Mouse (Mus musculus): ENCODE results near the gene Aktip. TPM values are rescaled to one million over a fixed set of nuclear protein-coding genes. Genes with fewer than 3 reads are reported as not detected.

Aktip gene
- 48.5 and 51.8 TPM in 2 replicates for polyA plus RNA-seq (2015; fragmentation: Nextera tagmentation; extraction: Ambion mirVana)

DNA sequence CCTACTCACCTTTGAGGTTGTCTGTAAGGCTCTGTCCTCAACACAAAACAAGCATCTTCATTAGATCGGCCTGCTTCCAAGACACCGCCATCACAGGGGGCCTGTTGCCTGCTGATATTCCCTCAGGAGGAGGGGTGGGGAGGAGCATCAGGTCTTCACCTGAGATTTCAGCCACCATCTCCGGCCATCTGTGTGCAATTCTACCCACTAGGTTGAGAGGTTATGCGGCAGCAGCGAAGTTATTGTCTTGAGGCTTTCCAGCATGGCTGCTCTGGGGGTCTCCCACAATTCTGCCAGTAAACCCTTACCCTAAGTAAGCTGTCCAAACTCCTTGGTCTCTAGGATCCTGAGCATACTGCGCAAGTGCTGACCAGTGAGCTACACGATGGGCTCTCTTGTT, at the start of gene Aktip:
Aktip (minus strand) TSS at position 101 of the 400 bp plus-strand sequence.
- H3K4me2 ChIP-seq: no peak within 1 kb of the TSS
- H3K27me3 ChIP-seq (replicated peaks): no peaks in the 10 kb centered on the region
- no peaks in the 10 kb centered on the region for H3K9me3 ChIP-seq
- ATAC-seq (ENCODE audit: insufficient read depth, low FRiP score, low read depth): no peak
- H3K27ac ChIP-seq: no peak within 1 kb of the TSS
- H3K36me3 ChIP-seq: no peaks in the 10 kb centered on the region
- no peak within 1 kb of the TSS for H3K4me3 ChIP-seq (replicated peaks)
- WGBS: 87% methylated on average over 7 of the region's 7 CpGs
- no peaks in the 10 kb centered on the region for H3K4me1 ChIP-seq
- H3K9ac ChIP-seq: no peak within 1 kb of the TSS

DNA sequence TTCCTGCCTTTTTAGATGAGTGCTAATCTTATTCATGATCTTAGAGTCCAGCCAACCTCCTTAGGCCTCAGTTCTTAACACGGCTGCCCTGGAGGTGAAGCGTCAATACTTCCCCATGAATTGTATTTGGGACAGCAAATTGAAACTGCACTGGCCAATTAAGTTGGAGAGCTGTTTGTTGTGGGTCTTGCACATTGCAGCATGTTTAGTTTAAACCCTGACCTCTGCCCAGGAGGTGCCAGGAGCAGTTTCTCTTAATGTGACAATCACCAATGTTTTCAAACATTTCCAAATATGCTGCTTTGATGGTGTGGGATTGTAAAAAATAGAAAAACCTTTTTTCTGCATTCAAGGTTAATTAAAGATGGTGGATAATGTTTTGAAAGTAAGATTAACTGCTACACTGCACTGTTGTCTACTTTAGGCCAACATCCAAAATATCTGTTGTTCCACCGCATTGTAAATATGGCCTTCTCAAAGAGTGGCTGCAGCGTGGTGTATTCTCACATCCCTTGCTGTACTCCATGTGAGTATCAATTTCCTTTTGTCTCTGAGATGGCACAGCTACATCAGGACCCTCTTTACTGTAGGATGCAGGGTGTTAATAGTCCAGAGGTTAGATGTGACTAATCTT, 46.2 kb upstream of the Aktip start:
- Histone ChIP-seq H3K4me2 (no peak overlapping the region), H3K27me3 (replicated peaks) (no peaks in the 10 kb centered on the region), H3K9me3 (no peaks in the 10 kb centered on the region), H3K9ac (no peak overlapping the region), H3K36me3 (no peaks in the 10 kb centered on the region), H3K27ac (no peak overlapping the region), H3K4me1 (no peaks in the 10 kb centered on the region), H3K4me3 (replicated peaks) (no peak overlapping the region)
- no peak for ATAC-seq (ENCODE audit: insufficient read depth, low FRiP score, low read depth)
- 78% methylated on average over 4 of the region's 4 CpGs for WGBS

DNA sequence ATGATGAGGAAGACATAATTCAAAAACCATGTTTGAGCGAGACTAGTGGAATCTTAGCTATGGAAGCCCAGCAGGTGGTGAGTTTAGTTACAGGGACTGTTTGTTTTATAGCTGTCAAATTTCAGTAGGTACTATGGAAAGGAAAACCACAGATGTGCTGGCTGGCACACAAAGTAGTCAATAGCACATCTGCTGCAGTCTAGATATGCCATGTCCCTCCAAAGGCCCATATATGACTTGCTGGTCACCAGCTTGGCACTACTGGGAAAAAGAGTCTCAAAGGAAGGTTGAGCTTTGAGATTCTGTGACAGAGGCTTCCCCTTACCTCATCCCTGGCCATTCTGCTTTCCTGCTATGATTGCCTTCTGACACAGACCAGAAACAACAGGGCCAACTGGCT, 42.9 kb upstream of the Aktip start:
- Histone ChIP-seq H3K9me3 (no peaks in the 10 kb centered on the region), H3K36me3 (no peaks in the 10 kb centered on the region), H3K9ac (no peak overlapping the region), H3K4me1 (no peaks in the 10 kb centered on the region), H3K27ac (no peak overlapping the region), H3K4me3 (replicated peaks) (no peak overlapping the region), H3K4me2 (no peak overlapping the region), H3K27me3 (replicated peaks) (no peaks in the 10 kb centered on the region)
- 72% methylated on average over 1 of the region's 1 CpGs for WGBS
- ATAC-seq (ENCODE audit: insufficient read depth, low FRiP score, low read depth): no peak

DNA sequence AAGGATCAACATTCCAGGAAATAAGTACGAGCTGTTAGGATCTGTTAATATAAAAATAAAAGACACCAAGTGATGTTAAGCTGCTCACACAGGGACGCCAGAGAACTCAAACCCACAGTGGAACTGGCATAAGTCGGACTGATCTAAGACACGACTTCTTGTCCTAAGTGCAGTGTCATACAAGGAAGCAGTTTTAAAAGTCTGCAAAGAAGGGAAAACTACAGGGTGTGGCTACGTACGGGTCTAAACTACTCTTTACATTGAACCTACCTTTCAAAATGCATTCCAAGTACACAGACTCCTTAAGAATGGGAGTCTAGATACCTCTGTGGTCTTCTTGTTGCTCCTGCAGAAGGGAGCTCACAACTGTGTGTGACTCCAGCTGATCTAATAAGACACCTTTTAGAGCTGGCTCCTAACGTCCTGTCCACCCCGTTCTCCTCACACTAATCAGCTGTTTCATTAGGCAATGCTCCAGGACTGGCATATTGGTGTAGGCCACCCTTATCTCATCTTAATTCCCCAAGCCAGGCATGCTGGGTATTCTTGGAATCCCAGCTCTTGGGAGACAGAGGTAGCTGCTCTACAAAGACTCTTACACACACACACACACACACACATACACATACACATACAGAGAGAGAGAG, 42.2 kb upstream of the Aktip start:
- H3K4me3 ChIP-seq (replicated peaks): no peak overlapping the region
- no peak overlapping the region for H3K9ac ChIP-seq
- H3K9me3 ChIP-seq: no peaks in the 10 kb centered on the region
- no peak overlapping the region for H3K27ac ChIP-seq
- ATAC-seq (ENCODE audit: insufficient read depth, low FRiP score, low read depth): no peak
- H3K36me3 ChIP-seq: no peaks in the 10 kb centered on the region
- 63% methylated on average over 8 of the region's 8 CpGs for WGBS
- H3K27me3 ChIP-seq (replicated peaks): no peaks in the 10 kb centered on the region
- no peaks in the 10 kb centered on the region for H3K4me1 ChIP-seq
- H3K4me2 ChIP-seq: no peak overlapping the region

DNA sequence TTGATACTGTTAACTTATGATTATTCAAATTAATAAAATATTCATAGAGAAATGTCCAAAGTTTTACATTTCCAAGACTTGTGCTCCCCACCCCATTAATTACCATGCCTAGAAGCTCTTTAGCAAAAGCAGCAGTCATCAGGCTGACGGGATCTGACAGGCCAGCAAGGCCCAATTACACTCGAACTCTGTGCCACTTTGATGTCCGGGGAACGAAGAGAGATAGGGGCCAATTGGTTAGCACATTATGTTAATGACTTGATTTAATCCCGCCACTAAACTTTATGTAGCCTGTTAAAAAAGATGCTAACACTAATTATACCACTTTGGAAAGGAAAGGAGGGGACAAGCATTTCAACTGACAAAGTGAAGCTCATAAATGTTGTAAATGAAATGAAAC, 41.6 kb upstream of the Aktip start:
- Histone ChIP-seq H3K9ac (no peak overlapping the region), H3K4me2 (no peak overlapping the region), H3K4me3 (replicated peaks) (no peak overlapping the region), H3K27ac (no peak overlapping the region), H3K4me1 (no peaks in the 10 kb centered on the region), H3K36me3 (no peaks in the 10 kb centered on the region), H3K27me3 (replicated peaks) (no peaks in the 10 kb centered on the region), H3K9me3 (no peaks in the 10 kb centered on the region)
- WGBS: 75% methylated on average over 5 of the region's 5 CpGs
- ATAC-seq (ENCODE audit: insufficient read depth, low FRiP score, low read depth): no peak

DNA sequence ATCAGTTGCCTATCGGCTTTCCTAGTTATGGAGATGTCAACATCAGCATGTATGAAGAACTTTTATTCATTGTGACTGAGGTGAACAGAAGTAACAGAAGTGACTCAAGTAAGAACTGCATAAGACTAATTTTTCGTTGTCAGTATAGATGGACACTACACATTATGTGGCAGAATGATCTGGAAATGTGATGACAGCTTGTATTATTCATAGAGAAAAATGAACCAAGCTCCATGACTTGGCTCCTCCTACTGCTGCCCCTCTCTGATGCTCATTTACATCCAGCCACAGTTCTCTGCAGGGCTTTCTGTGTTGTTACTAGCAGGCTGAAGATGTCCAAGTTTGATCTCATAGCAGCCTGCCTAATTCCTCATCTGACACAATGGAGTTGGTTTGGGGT, 37.4 kb upstream of the Aktip start:
- H3K4me1 ChIP-seq: no peaks in the 10 kb centered on the region
- 76% methylated on average over 2 of the region's 2 CpGs for WGBS
- H3K4me3 ChIP-seq (replicated peaks): no peak overlapping the region
- H3K27ac ChIP-seq: no peak overlapping the region
- no peaks in the 10 kb centered on the region for H3K27me3 ChIP-seq (replicated peaks)
- H3K36me3 ChIP-seq: no peaks in the 10 kb centered on the region
- no peaks in the 10 kb centered on the region for H3K9me3 ChIP-seq
- no peak overlapping the region for H3K4me2 ChIP-seq
- no peak overlapping the region for H3K9ac ChIP-seq
- ATAC-seq (ENCODE audit: insufficient read depth, low FRiP score, low read depth): no peak

DNA sequence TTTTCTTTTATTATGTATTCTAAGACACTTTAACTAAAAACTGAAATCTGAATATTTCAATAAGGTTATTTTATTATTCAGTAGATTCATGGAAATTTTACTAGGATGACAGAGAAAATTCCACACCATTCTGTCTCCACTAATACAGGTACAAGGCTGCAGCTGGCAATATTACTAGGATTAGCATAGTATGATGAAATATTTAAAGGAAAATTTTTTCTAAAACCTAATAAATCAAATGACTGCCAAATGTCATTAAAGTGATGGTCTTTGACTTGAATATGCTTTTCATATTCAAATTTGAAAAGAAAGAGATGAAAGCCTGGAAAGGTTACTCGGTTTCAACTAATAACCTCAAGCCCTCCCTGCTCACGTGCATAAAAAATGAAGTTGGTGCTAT, 34.3 kb upstream of the Aktip start:
- H3K9ac ChIP-seq: no peak overlapping the region
- H3K36me3 ChIP-seq: no peaks in the 10 kb centered on the region
- H3K27me3 ChIP-seq (replicated peaks): no peaks in the 10 kb centered on the region
- H3K4me2 ChIP-seq: no peak overlapping the region
- no peaks in the 10 kb centered on the region for H3K9me3 ChIP-seq
- no peak for ATAC-seq (ENCODE audit: insufficient read depth, low FRiP score, low read depth)
- WGBS: 90% methylated on average over 2 of the region's 2 CpGs
- H3K4me1 ChIP-seq: no peaks in the 10 kb centered on the region
- H3K27ac ChIP-seq: no peak overlapping the region
- H3K4me3 ChIP-seq (replicated peaks): no peak overlapping the region

DNA sequence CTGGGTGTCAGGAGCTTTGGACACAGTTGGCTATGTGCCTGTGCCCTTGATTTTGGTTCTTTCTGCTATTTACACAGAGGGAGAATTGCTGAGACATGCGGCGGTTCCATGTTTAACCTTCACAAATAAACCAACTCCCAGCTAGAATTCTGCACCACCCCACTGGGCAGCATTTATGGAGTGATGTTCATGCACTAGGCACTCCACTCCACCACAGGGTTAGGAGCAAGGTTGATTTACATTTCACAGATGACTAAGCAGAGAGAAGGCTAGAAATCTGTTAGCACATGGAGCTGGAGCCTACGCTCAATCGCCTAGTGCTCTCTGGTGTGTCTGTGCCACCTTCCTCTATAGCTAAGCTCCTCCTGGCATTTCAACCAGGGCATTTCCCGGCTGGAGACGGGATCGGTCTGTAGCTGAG, 27.7 kb upstream of the Aktip start:
- Histone ChIP-seq H3K4me1 (no peaks in the 10 kb centered on the region), H3K27ac (no peak overlapping the region), H3K36me3 (no peaks in the 10 kb centered on the region), H3K9me3 (no peaks in the 10 kb centered on the region), H3K4me3 (replicated peaks) (no peak overlapping the region), H3K27me3 (replicated peaks) (no peaks in the 10 kb centered on the region), H3K4me2 (no peak overlapping the region), H3K9ac (no peak overlapping the region)
- WGBS: 75% methylated on average over 7 of the region's 7 CpGs
- ATAC-seq (ENCODE audit: insufficient read depth, low FRiP score, low read depth): no peak

DNA sequence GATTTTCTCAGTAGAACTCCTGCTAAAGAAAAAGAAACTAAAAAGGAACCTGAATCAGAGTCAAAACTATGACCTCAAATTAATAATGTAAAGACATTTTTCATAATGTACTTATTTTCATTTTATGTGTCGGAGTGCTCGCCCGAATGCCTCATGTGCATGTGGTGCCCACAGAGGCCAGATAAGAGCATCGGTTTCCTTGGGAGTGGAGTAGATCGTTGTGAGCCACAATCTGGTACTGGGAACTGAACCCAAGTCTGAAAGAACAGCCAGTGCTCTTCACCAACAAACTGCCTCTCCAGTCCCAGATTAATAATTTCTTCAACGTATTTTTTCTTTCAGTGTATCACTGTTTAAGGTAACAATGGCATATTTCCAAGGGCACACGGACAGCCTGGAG, 24.5 kb upstream of the Aktip start:
- Histone ChIP-seq H3K9ac (no peak overlapping the region), H3K4me3 (replicated peaks) (no peak overlapping the region), H3K27me3 (replicated peaks) (no peaks in the 10 kb centered on the region), H3K4me1 (no peaks in the 10 kb centered on the region), H3K4me2 (no peak overlapping the region), H3K27ac (no peak overlapping the region), H3K36me3 (0 out of 2 replicates have a peak, but pooled peaks cover 4% of the 10 kb centered on the region), H3K9me3 (no peaks in the 10 kb centered on the region)
- ATAC-seq (ENCODE audit: insufficient read depth, low FRiP score, low read depth): no peak
- WGBS: 83% methylated on average over 7 of the region's 7 CpGs

DNA sequence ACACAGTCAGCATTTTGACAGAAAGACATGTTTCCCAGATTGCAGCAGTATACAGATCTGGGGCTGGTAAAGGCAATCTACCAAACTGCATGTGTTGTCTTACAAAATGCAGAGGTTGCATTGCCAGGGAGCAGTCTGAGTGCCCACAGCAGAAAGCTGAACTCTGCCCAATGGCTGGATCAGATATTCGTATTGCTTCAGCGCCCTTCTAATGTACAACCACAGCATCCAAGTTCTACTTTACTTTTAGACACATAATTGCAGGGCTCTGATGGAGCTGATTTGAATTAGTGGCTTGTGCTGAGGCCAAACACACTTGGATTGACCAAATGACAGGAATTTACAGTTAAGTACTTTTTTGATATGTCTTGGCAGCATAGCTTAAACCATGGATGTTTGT, 22.1 kb upstream of the Aktip start:
- Histone ChIP-seq H3K9ac (no peak overlapping the region), H3K4me1 (no peaks in the 10 kb centered on the region), H3K27me3 (replicated peaks) (no peaks in the 10 kb centered on the region), H3K27ac (no peak overlapping the region), H3K36me3 (0 out of 2 replicates have a peak, but pooled peaks cover 4% of the 10 kb centered on the region), H3K4me3 (replicated peaks) (no peak overlapping the region), H3K9me3 (no peaks in the 10 kb centered on the region), H3K4me2 (no peak overlapping the region)
- WGBS: 95% methylated on average over 2 of the region's 2 CpGs
- ATAC-seq (ENCODE audit: insufficient read depth, low FRiP score, low read depth): no peak

DNA sequence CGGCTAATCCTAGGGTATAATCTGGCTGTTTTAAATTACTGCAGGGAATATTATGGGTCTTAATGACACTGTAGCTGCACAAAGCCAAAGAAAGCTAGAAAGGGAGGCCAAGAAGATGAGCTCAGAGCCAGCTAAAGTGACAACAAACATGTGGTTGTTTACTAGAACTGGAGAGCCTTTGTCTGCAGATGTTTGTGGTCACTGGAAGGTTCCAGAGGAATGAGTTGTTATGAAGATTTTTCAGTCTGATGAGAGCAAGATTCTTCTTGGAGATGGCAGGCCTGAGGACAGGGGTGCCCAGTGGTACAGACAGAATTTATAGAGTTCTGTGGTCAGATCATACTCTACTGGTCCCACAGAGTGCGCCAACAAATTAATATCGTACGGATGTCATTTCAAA, 18.5 kb upstream of the Aktip start:
- Histone ChIP-seq H3K9me3 (no peaks in the 10 kb centered on the region), H3K36me3 (0 out of 2 replicates have a peak, but pooled peaks cover 4% of the 10 kb centered on the region), H3K27me3 (replicated peaks) (no peaks in the 10 kb centered on the region), H3K4me1 (no peaks in the 10 kb centered on the region), H3K9ac (no peak overlapping the region), H3K27ac (no peak overlapping the region), H3K4me3 (replicated peaks) (no peak overlapping the region), H3K4me2 (no peak overlapping the region)
- ATAC-seq (ENCODE audit: insufficient read depth, low FRiP score, low read depth): no peak
- WGBS: 92% methylated on average over 4 of the region's 4 CpGs

DNA sequence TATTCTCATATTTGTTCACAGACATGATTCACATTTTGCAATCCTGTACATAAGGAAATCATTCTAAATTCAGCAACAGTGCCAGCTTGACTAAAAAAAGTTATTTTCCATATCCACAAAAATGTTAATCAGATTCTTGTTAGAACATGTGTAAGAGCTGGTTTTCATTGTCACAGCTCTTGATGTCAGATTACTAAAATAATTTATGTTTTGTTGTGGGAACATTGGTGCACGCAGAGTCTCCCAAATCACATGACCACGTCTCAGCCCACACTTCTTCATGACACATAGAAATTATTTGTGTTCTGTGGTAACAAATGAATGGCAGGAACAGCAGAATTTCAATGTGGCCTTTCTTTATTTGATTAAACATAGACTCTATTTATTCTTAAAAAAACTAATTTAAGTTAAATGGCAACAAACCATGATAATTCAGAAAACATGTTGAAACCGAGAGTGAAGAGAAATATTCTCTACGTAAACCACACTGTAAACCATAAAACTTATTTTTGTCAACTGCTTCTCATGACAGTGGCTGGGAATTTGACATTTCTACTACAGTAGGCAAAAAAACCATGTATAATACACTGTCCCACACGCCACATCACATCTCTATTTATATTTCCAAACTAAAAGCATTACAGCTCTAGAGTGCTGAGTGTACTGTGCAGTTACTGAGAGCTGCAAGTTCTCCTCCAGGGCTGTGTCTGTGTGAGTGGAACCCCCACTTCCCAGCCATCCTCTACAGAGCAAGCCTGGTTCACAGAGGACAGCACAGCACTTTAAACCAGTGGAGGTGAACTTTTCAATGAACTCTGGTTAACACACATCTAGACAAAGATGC, 17.5 kb upstream of the Aktip start:
- Histone ChIP-seq H3K4me2 (no peak overlapping the region), H3K27me3 (replicated peaks) (no peaks in the 10 kb centered on the region), H3K4me3 (replicated peaks) (no peak overlapping the region), H3K36me3 (0 out of 2 replicates have a peak, but pooled peaks cover 4% of the 10 kb centered on the region), H3K27ac (no peak overlapping the region), H3K9ac (no peak overlapping the region), H3K4me1 (no peaks in the 10 kb centered on the region), H3K9me3 (no peaks in the 10 kb centered on the region)
- 83% methylated on average over 5 of the region's 5 CpGs for WGBS
- ATAC-seq (ENCODE audit: insufficient read depth, low FRiP score, low read depth): no peak

Measured in stomach, embryonic 15.5 days (tissue).